19 mouse cellular contexts compared by ENCODE assay signal in the genomic region with DNA sequence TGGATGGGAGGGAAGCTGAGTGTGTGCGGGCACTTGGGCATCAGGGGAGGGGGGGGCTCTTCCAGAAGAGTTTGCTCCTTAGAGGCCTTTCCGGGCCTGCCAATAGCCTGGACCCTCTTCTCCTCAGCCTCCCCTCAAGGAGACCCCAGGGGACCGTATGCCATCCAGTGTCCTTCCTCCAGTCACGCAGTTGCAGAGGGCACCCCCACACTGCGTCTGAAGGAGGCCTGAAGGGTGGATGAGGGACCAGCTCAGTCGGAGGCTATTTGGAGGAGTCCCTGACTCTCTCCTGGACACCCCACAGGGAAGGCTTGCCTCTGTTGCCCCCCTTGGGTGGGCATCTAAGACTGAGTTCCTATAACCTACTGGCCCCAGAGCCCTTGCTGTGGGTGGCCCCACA. TPM values are rescaled to one million over a fixed set of nuclear protein-coding genes. Genes with fewer than 3 reads are reported as not detected.
DNase-seq lines count a peak whose midpoint lies in the region; ATAC-seq and TF ChIP-seq lines count a peak whose summit lies in the region.
"Had no signal": no experiment of that assay in that cellular context is flagged by ENCODE, and none has a peak within 500 bp of the region (broad histone marks: within the 10 kb centered on the region; RNA-seq: fewer than 3 reads in every experiment).

No protein-coding gene starts in this region.

- H3K4me2 ChIP-seq in hindbrain, embryonic 11.5 days (replicated peaks; ENCODE audit: low read depth, low read length), result no peak overlapping the region
- H3K4me2 ChIP-seq in hindbrain, embryonic 14.5 days (replicated peaks), result no peak overlapping the region
- H3K4me2 ChIP-seq in embryonic facial prominence, embryonic 15.5 days (replicated peaks), result peak overlapping the region; percentile 30
- no peak overlapping the region for H3K4me2 ChIP-seq in stomach, postnatal 0 days (replicated peaks; ENCODE audit: low read depth)
- H3K4me2 ChIP-seq: forebrain, embryonic 12.5 days; heart, embryonic 11.5 days; intestine, embryonic 15.5 days; liver, embryonic 12.5 days had no signal

- no peak for TF ChIP-seq EP300 in stomach, postnatal 0 days (optimal IDR thresholded peaks at IDR 0.05)

- H3K9me3 ChIP-seq in hindbrain, embryonic 11.5 days (ENCODE audit: control insufficient read depth, low read length), result no peaks in the 10 kb centered on the region
- H3K9me3 ChIP-seq in hindbrain, embryonic 14.5 days (ENCODE audit: control insufficient read depth, low read length), result no peaks in the 10 kb centered on the region
- H3K9me3 ChIP-seq in embryonic facial prominence, embryonic 15.5 days (replicated peaks), result no peaks in the 10 kb centered on the region
- no peaks in the 10 kb centered on the region for H3K9me3 ChIP-seq in stomach, postnatal 0 days (ENCODE audit: control insufficient read depth, low read length)
- H3K9me3 ChIP-seq: forebrain, embryonic 12.5 days; intestine, embryonic 15.5 days had no signal

- no peak for TF ChIP-seq POLR2A in testis, adult 2 months (IDR thresholded peaks at IDR 0.05; ENCODE audit: control insufficient read depth, low read depth, low read length)

- no peak overlapping the region for H3K4me3 ChIP-seq in hindbrain, embryonic 11.5 days (ENCODE audit: low read depth, low read length)
- H3K4me3 ChIP-seq in hindbrain, embryonic 14.5 days (replicated peaks; ENCODE audit: low read length), result no peak overlapping the region
- H3K4me3 ChIP-seq in testis, adult 2 months (ENCODE audit: control insufficient read depth, low read depth, low read length), result peak overlapping the region; percentile 64
- no peak overlapping the region for H3K4me3 ChIP-seq in embryonic facial prominence, embryonic 15.5 days (replicated peaks)
- H3K4me3 ChIP-seq in stomach, postnatal 0 days (ENCODE audit: low read depth, low read length), result no peak overlapping the region
- H3K4me3 ChIP-seq: forebrain, embryonic 12.5 days; intestine, embryonic 15.5 days; liver, embryonic 12.5 days; myocyte had no signal

- peak; percentile 3 for DNase-seq in hindbrain, embryonic 11.5 days (ENCODE audit: low spot score)
- DNase-seq in hindbrain, embryonic 14.5 days (ENCODE audit: low spot score), result no peak
- DNase-seq in testis, postnatal 14 days (ENCODE audit: low spot score), result no peak
- no peak for DNase-seq in stomach, postnatal 0 days (ENCODE audit: low spot score)
- DNase-seq in left cerebral cortex, postnatal 25 days (ENCODE audit: low spot score in 2 of 2), result no peak
- DNase-seq: adrenal gland, adult 8-10 months; cerebellum, adult 8-10 months; kidney, adult 9 months; lung, adult 2 months; lung, postnatal 36 days; thymus, adult 18-20 months had no signal

- no peak overlapping the region for H3K9ac ChIP-seq in hindbrain, embryonic 11.5 days (ENCODE audit: low read depth, low read length)
- H3K9ac ChIP-seq in hindbrain, embryonic 14.5 days, result no peak overlapping the region
- no peak overlapping the region for H3K9ac ChIP-seq in embryonic facial prominence, embryonic 15.5 days
- no peak overlapping the region for H3K9ac ChIP-seq in stomach, postnatal 0 days (ENCODE audit: low read length)
- H3K9ac ChIP-seq: forebrain, embryonic 12.5 days; intestine, embryonic 15.5 days; liver, embryonic 12.5 days had no signal

- H3K36me3 ChIP-seq in hindbrain, embryonic 11.5 days (ENCODE audit: control insufficient read depth, insufficient read depth, low read length), result no peaks in the 10 kb centered on the region
- H3K36me3 ChIP-seq in hindbrain, embryonic 14.5 days (replicated peaks; ENCODE audit: control insufficient read depth, insufficient read depth), result no peaks in the 10 kb centered on the region
- H3K36me3 ChIP-seq in testis, adult 2 months (ENCODE audit: control insufficient read depth, insufficient read depth, low read length), result no peaks in the 10 kb centered on the region
- H3K36me3 ChIP-seq in embryonic facial prominence, embryonic 15.5 days, result no peaks in the 10 kb centered on the region
- no peaks in the 10 kb centered on the region for H3K36me3 ChIP-seq in stomach, postnatal 0 days (ENCODE audit: control insufficient read depth, insufficient read depth, low read length)
- H3K36me3 ChIP-seq: forebrain, embryonic 12.5 days; intestine, embryonic 15.5 days; liver, embryonic 12.5 days had no signal

- intact Hi-C loops in left cerebral cortex, postnatal 25 days (cut with DNase I), result no loop called here

- no peaks in the 10 kb centered on the region for H3K27me3 ChIP-seq in hindbrain, embryonic 11.5 days (ENCODE audit: control insufficient read depth, insufficient read depth, low read length)
- no peaks in the 10 kb centered on the region for H3K27me3 ChIP-seq in hindbrain, embryonic 14.5 days (ENCODE audit: control insufficient read depth, insufficient read depth, low read length)
- H3K27me3 ChIP-seq in testis, adult 2 months (ENCODE audit: control insufficient read depth, insufficient read depth, low read length), result no peaks in the 10 kb centered on the region
- H3K27me3 ChIP-seq in embryonic facial prominence, embryonic 15.5 days, result no peaks in the 10 kb centered on the region
- no peaks in the 10 kb centered on the region for H3K27me3 ChIP-seq in stomach, postnatal 0 days (ENCODE audit: control insufficient read depth, insufficient read depth, low read length)
- H3K27me3 ChIP-seq: forebrain, embryonic 12.5 days; intestine, embryonic 15.5 days; liver, embryonic 12.5 days had no signal

- no peak for TF ChIP-seq CTCF in testis, adult 2 months (IDR thresholded peaks at IDR 0.05; ENCODE audit: control insufficient read depth, insufficient read depth, insufficient replicate concordance, low read depth, low read length)
- TF ChIP-seq CTCF in stomach, postnatal 0 days (IDR thresholded peaks at IDR 0.05; ENCODE audit: low read depth), result no peak

- ATAC-seq in hindbrain, embryonic 11.5 days (ENCODE audit: low FRiP score), result peak; percentile 43; the same call in 1 of the 2 replicates
- ATAC-seq in hindbrain, embryonic 14.5 days (ENCODE audit: low FRiP score), result no peak
- peak; percentile 9; the same call in 1 of the 2 replicates for ATAC-seq in embryonic facial prominence, embryonic 15.5 days (ENCODE audit: insufficient number of reproducible peaks, low FRiP score, low TSS enrichment, low read depth)
- peak; percentile 48; the same call in 1 of the 2 replicates for ATAC-seq in stomach, postnatal 0 days (ENCODE audit: low FRiP score, low TSS enrichment)
- ATAC-seq in granulocyte monocyte progenitor cell, adult 5-6 weeks (replicated peaks; ENCODE audit: poor library complexity, severe bottlenecking), result no peak
- ATAC-seq: intestine, embryonic 15.5 days; liver, embryonic 12.5 days had no signal

- 0 out of 2 replicates have a peak overlapping the region, but pooled peaks have one; percentile 18 for H3K27ac ChIP-seq in hindbrain, embryonic 11.5 days (ENCODE audit: low read depth, low read length)
- H3K27ac ChIP-seq in hindbrain, embryonic 14.5 days, result no peak overlapping the region
- no peak overlapping the region for H3K27ac ChIP-seq in testis, adult 2 months (ENCODE audit: control insufficient read depth, insufficient read depth, low read depth, low read length)
- no peak overlapping the region for H3K27ac ChIP-seq in embryonic facial prominence, embryonic 15.5 days (replicated peaks)
- H3K27ac ChIP-seq in stomach, postnatal 0 days (replicated peaks), result no peak overlapping the region
- H3K27ac ChIP-seq: forebrain, embryonic 12.5 days; intestine, embryonic 15.5 days; liver, embryonic 12.5 days had no signal

- H3K4me1 ChIP-seq in hindbrain, embryonic 11.5 days (replicated peaks; ENCODE audit: control insufficient read depth, insufficient read depth, low read length), result peaks cover 2% of the 10 kb centered on the region; the same call in 1 of the 2 replicates
- H3K4me1 ChIP-seq in hindbrain, embryonic 14.5 days (replicated peaks; ENCODE audit: control insufficient read depth, insufficient read depth, low read length), result no peaks in the 10 kb centered on the region
- peaks cover 3% of the 10 kb centered on the region; the same call in 1 of the 2 replicates for H3K4me1 ChIP-seq in testis, adult 2 months (ENCODE audit: control insufficient read depth, insufficient read depth, low read length)
- peaks cover 17% of the 10 kb centered on the region for H3K4me1 ChIP-seq in embryonic facial prominence, embryonic 15.5 days
- no peaks in the 10 kb centered on the region for H3K4me1 ChIP-seq in stomach, postnatal 0 days (replicated peaks; ENCODE audit: control insufficient read depth, insufficient read depth)
- H3K4me1 ChIP-seq: intestine, embryonic 15.5 days; liver, embryonic 12.5 days had no signal

- WGBS in hindbrain, embryonic 11.5 days, result 64% methylated on average over 6 of the region's 6 CpGs
- 60% methylated on average over 6 of the region's 6 CpGs for WGBS in hindbrain, embryonic 14.5 days
- 34% methylated on average over 6 of the region's 6 CpGs for WGBS in embryonic facial prominence, embryonic 15.5 days
- 69% methylated on average over 6 of the region's 6 CpGs for WGBS in stomach, postnatal 0 days

RNA-seq across cellular contexts. Expression of a gene that starts 0.3 kb away (rescaled TPM):
- 0.69 and 0.73 TPM in 2 replicates for polyA plus RNA-seq in hindbrain, embryonic 11.5 days (2014; fragmentation: Nextera tagmentation; extraction: Ambion mirVana)
- polyA plus RNA-seq in hindbrain, embryonic 14.5 days (2014; fragmentation: Nextera tagmentation; extraction: Ambion mirVana), result 3.0 and 4.0 TPM in 2 replicates
- 0.89 and 0.94 TPM in 2 replicates for polyA plus RNA-seq in testis, adult 2 months (2012; rRNA removed)
- 0.25 and 0.60 TPM in 2 replicates for polyA plus RNA-seq in embryonic facial prominence, embryonic 15.5 days (2015; fragmentation: Nextera tagmentation; extraction: Ambion mirVana)
- polyA plus RNA-seq in stomach, postnatal 0 days (2015; fragmentation: Nextera tagmentation; extraction: Ambion mirVana), result 1.2 TPM in 2 replicates
- not detected in 2 replicates for total RNA-seq in granulocyte monocyte progenitor cell, adult 5-6 weeks (2014; fragmentation: Nextera tagmentation)
- not detected in 2 replicates for total RNA-seq in granulocyte monocyte progenitor cell, adult 5-6 weeks (2017)
- total RNA-seq in left cerebral cortex, postnatal 25 days (2021), result 10 to 100 TPM; 31.0 to 35.5 TPM
- polyA plus RNA-seq: heart, embryonic 11.5 days had no signal

Comparison
In these comparisons a context has a peak if more than half of its experiments do, and no peak if none do; other contexts are left out.
1. ATAC-seq: peak in hindbrain, embryonic 11.5 days (single experiment), embryonic facial prominence, embryonic 15.5 days (single experiment) and stomach, postnatal 0 days (single experiment); none in hindbrain, embryonic 14.5 days (single experiment) and granulocyte monocyte progenitor cell, adult 5-6 weeks (single experiment).